8 mouse cellular contexts compared by ENCODE assay signal in genomic region chr11:87736647-87737134, GRCm38 (mm10). TPM values are rescaled to one million over a fixed set of nuclear protein-coding genes. Genes with fewer than 3 reads are reported as not detected.
DNase-seq lines count a peak whose midpoint lies in the region; ATAC-seq and TF ChIP-seq lines count a peak whose summit lies in the region.

No protein-coding gene starts in this region.

- H3K27ac ChIP-seq in embryonic facial prominence, embryonic 13.5 days: peak overlapping the region; percentile 94
- H3K27ac ChIP-seq in heart, adult 2 months: peak overlapping the region; percentile 82
- peak overlapping the region; percentile 53 for H3K27ac ChIP-seq in kidney, adult 2 months (ENCODE audit: insufficient read depth, low read depth, low read length)
- peak overlapping the region; percentile 97 for H3K27ac ChIP-seq in liver, embryonic 12.5 days
- H3K27ac ChIP-seq in midbrain, postnatal 0 days (ENCODE audit: low read depth, low read length): peak overlapping the region; percentile 59; the same call in 1 of the 2 replicates

- no peaks in the 10 kb centered on the region for H3K79me2 ChIP-seq in heart, adult 2 months (replicated peaks; ENCODE audit: control insufficient read depth, insufficient read depth, low read length)

- TF ChIP-seq POLR2A in heart, adult 2 months (IDR thresholded peaks at IDR 0.05; ENCODE audit: insufficient read depth, low read depth, low read length): no peak
- no peak for TF ChIP-seq POLR2A in kidney, adult 2 months (IDR thresholded peaks at IDR 0.05; ENCODE audit: low read depth, low read length)

- H3K4me2 ChIP-seq in embryonic facial prominence, embryonic 13.5 days: peak overlapping the region; percentile 92
- H3K4me2 ChIP-seq in liver, embryonic 12.5 days: peak overlapping the region; percentile 89
- H3K4me2 ChIP-seq in midbrain, postnatal 0 days (ENCODE audit: low read depth, low read length, poor library complexity, severe bottlenecking): peak overlapping the region; percentile 94

- ATAC-seq in embryonic facial prominence, embryonic 13.5 days (ENCODE audit: insufficient number of reproducible peaks, insufficient read depth, low FRiP score, low TSS enrichment, low read depth): peak; percentile 85
- ATAC-seq in liver, embryonic 12.5 days: peak; percentile 81
- peak; percentile 45; the same call in 1 of the 2 replicates for ATAC-seq in midbrain, postnatal 0 days (ENCODE audit: low FRiP score)

- peak; percentile 75 for DNase-seq in 3134 (ENCODE audit: extremely low read depth, insufficient read length, low spot score)
- DNase-seq in adrenal gland, adult 18-20 months (ENCODE audit: low spot score in 2 of 2): peak; percentile 50 to 58
- peak; percentile 67 to 69 for DNase-seq in heart, adult 2 months
- DNase-seq in kidney, adult 2 months: peak; percentile 69
- DNase-seq in midbrain, postnatal 0 days (ENCODE audit: low spot score): peak; percentile 27
- DNase-seq in spleen, postnatal 36 days (ENCODE audit: low spot score in 2 of 2): peak; percentile 69 to 83

- peaks cover 14% of the 10 kb centered on the region for H3K4me1 ChIP-seq in embryonic facial prominence, embryonic 13.5 days
- H3K4me1 ChIP-seq in heart, adult 2 months (ENCODE audit: control insufficient read depth, insufficient read depth, low read length): no peaks in the 10 kb centered on the region
- H3K4me1 ChIP-seq in kidney, adult 2 months (ENCODE audit: control insufficient read depth, insufficient read depth, low read length): peaks cover 3% of the 10 kb centered on the region; the same call in 1 of the 2 replicates
- peaks cover 68% of the 10 kb centered on the region for H3K4me1 ChIP-seq in liver, embryonic 12.5 days
- H3K4me1 ChIP-seq in midbrain, postnatal 0 days (ENCODE audit: insufficient read depth, low read length): peaks cover 6% of the 10 kb centered on the region; the same call in 1 of the 2 replicates

- no peaks in the 10 kb centered on the region for H3K9me3 ChIP-seq in embryonic facial prominence, embryonic 13.5 days
- no peaks in the 10 kb centered on the region for H3K9me3 ChIP-seq in liver, embryonic 12.5 days (replicated peaks)
- no peaks in the 10 kb centered on the region for H3K9me3 ChIP-seq in midbrain, postnatal 0 days (ENCODE audit: low read length)

- TF ChIP-seq CTCF in heart, adult 2 months (IDR thresholded peaks at IDR 0.05): no peak
- no peak for TF ChIP-seq CTCF in kidney, adult 2 months (conservative IDR thresholded peaks at IDR 0.05; ENCODE audit: insufficient read depth, insufficient read length, low read depth, low read length)
- TF ChIP-seq CTCF in midbrain, postnatal 0 days (IDR thresholded peaks at IDR 0.05): no peak

- intact Hi-C loops in heart, adult 2 months (cut with DNase I): loop anchor here (5.0 kb wide), 1 partner anchor 139 kb away; no protein-coding TSS in a partner anchor

- H3K4me3 ChIP-seq in embryonic facial prominence, embryonic 13.5 days: peak overlapping the region; percentile 88
- peak overlapping the region; percentile 68 for H3K4me3 ChIP-seq in heart, adult 2 months
- peak overlapping the region; percentile 62 for H3K4me3 ChIP-seq in kidney, adult 2 months (ENCODE audit: insufficient read depth, low read depth, low read length)
- peak overlapping the region; percentile 89 for H3K4me3 ChIP-seq in liver, embryonic 12.5 days
- peak overlapping the region; percentile 78 for H3K4me3 ChIP-seq in midbrain, postnatal 0 days (ENCODE audit: low read depth, low read length)

- H3K9ac ChIP-seq in embryonic facial prominence, embryonic 13.5 days: peak overlapping the region; percentile 68
- H3K9ac ChIP-seq in heart, adult 2 months (ENCODE audit: low read depth, low read length): peak overlapping the region; percentile 61
- H3K9ac ChIP-seq in liver, embryonic 12.5 days: peak overlapping the region; percentile 76
- peak overlapping the region; percentile 66 for H3K9ac ChIP-seq in midbrain, postnatal 0 days (replicated peaks; ENCODE audit: low read length, poor library complexity, severe bottlenecking)

- no peaks in the 10 kb centered on the region for H3K27me3 ChIP-seq in embryonic facial prominence, embryonic 13.5 days
- H3K27me3 ChIP-seq in heart, adult 2 months (ENCODE audit: control insufficient read depth, insufficient read depth, low read length): no peaks in the 10 kb centered on the region; the same call in 1 of the 2 replicates
- H3K27me3 ChIP-seq in kidney, adult 2 months (replicated peaks; ENCODE audit: control insufficient read depth, insufficient read depth, low read length): no peaks in the 10 kb centered on the region
- no peaks in the 10 kb centered on the region for H3K27me3 ChIP-seq in liver, embryonic 12.5 days (replicated peaks)
- no peaks in the 10 kb centered on the region for H3K27me3 ChIP-seq in midbrain, postnatal 0 days (ENCODE audit: insufficient read depth, low read length)

- no peak for TF ChIP-seq EP300 in heart, adult 2 months (IDR thresholded peaks at IDR 0.05; ENCODE audit: insufficient read depth, low read depth, low read length)

- under 1% methylated on average over 31 of the region's 31 CpGs for WGBS in embryonic facial prominence, embryonic 13.5 days
- under 1% methylated on average over 31 of the region's 31 CpGs for WGBS in heart, adult 2 months
- WGBS in kidney, adult 2 months: 1% methylated on average over 31 of the region's 31 CpGs
- 1% methylated on average over 31 of the region's 31 CpGs for WGBS in liver, embryonic 12.5 days (ENCODE audit: insufficient replicate concordance)
- WGBS in midbrain, postnatal 0 days: 1% methylated on average over 31 of the region's 31 CpGs

- H3K36me3 ChIP-seq in embryonic facial prominence, embryonic 13.5 days: peaks cover 24% of the 10 kb centered on the region
- no peaks in the 10 kb centered on the region for H3K36me3 ChIP-seq in heart, adult 2 months (ENCODE audit: control insufficient read depth, insufficient read depth, low read length)
- H3K36me3 ChIP-seq in kidney, adult 2 months (ENCODE audit: control insufficient read depth, insufficient read depth, low read length): 0 out of 2 replicates have a peak, but pooled peaks cover under 1% of the 10 kb centered on the region
- H3K36me3 ChIP-seq in liver, embryonic 12.5 days: peaks cover 47% of the 10 kb centered on the region
- peaks cover 10% of the 10 kb centered on the region for H3K36me3 ChIP-seq in midbrain, postnatal 0 days (ENCODE audit: insufficient read depth, low read length)

RNA-seq across cellular contexts. Expression of gene Supt4a, which starts 0.7 kb away (rescaled TPM):
- total RNA-seq in adrenal gland, adult 18-20 months (2021): 10 to 100 TPM; 65.5 to 72.4 TPM
- 163 and 172 TPM in 2 replicates for polyA plus RNA-seq in embryonic facial prominence, embryonic 13.5 days (2015; fragmentation: Nextera tagmentation; extraction: Ambion mirVana)
- 10 to 100 TPM; 41.4 to 44.6 TPM for total RNA-seq in heart, adult 2 months (2021)
- 47.5 and 80.4 TPM in 2 replicates for polyA plus RNA-seq in heart, adult 2 months (2012; rRNA removed)
- 96.9 and 135 TPM in 2 replicates for polyA plus RNA-seq in kidney, adult 2 months (2012; rRNA removed)
- polyA plus RNA-seq in liver, embryonic 12.5 days (2016; fragmentation: Nextera tagmentation; extraction: Ambion mirVana): 207 and 209 TPM in 2 replicates
- total RNA-seq in midbrain, postnatal 0 days (2014; rRNA removed): 47.8 and 55.4 TPM in 2 replicates
- polyA plus RNA-seq in midbrain, postnatal 0 days (2015; fragmentation: Nextera tagmentation; extraction: Ambion mirVana): 122 and 128 TPM in 2 replicates

RNA-seq across cellular contexts. Expression of gene Tspoap1, which starts 23.6 kb away (rescaled TPM):
- 1 to 10 TPM; 7.6 to 9.5 TPM for total RNA-seq in adrenal gland, adult 18-20 months (2021)
- polyA plus RNA-seq in embryonic facial prominence, embryonic 13.5 days (2015; fragmentation: Nextera tagmentation; extraction: Ambion mirVana): 4.9 and 5.3 TPM in 2 replicates
- total RNA-seq in heart, adult 2 months (2021): not detected
- 0.09 and 0.66 TPM in 2 replicates for polyA plus RNA-seq in heart, adult 2 months (2012; rRNA removed)
- 3.1 and 4.2 TPM in 2 replicates for polyA plus RNA-seq in kidney, adult 2 months (2012; rRNA removed)
- 5.9 and 6.2 TPM in 2 replicates for polyA plus RNA-seq in liver, embryonic 12.5 days (2016; fragmentation: Nextera tagmentation; extraction: Ambion mirVana)
- total RNA-seq in midbrain, postnatal 0 days (2014; rRNA removed): 206 and 215 TPM in 2 replicates
- polyA plus RNA-seq in midbrain, postnatal 0 days (2015; fragmentation: Nextera tagmentation; extraction: Ambion mirVana): 47.3 and 57.8 TPM in 2 replicates

RNA-seq across cellular contexts. Expression of gene Mpo, which starts 56.7 kb away (rescaled TPM):
- total RNA-seq in adrenal gland, adult 18-20 months (2021): not detected
- 1.9 and 6.1 TPM in 2 replicates for polyA plus RNA-seq in embryonic facial prominence, embryonic 13.5 days (2015; fragmentation: Nextera tagmentation; extraction: Ambion mirVana)
- not detected for total RNA-seq in heart, adult 2 months (2021)
- polyA plus RNA-seq in heart, adult 2 months (2012; rRNA removed): 0.10 TPM in 1 of 2 replicates, not detected in the other
- polyA plus RNA-seq in kidney, adult 2 months (2012; rRNA removed): 0.05 TPM in 1 of 2 replicates, not detected in the other
- 209 and 217 TPM in 2 replicates for polyA plus RNA-seq in liver, embryonic 12.5 days (2016; fragmentation: Nextera tagmentation; extraction: Ambion mirVana)
- total RNA-seq in midbrain, postnatal 0 days (2014; rRNA removed): 0.19 TPM in 1 of 2 replicates, not detected in the other
- 0.20 TPM in 1 of 2 replicates, not detected in the other for polyA plus RNA-seq in midbrain, postnatal 0 days (2015; fragmentation: Nextera tagmentation; extraction: Ambion mirVana)

Comparison
In these comparisons a context has a peak if more than half of its experiments do, and no peak if none do; other contexts are left out.
1. Peak in every context shown above with its lines: DNase-seq, ATAC-seq, H3K4me3 ChIP-seq and H3K27ac ChIP-seq.
2. RNA of gene Mpo, which starts 56.7 kb away (polyA plus RNA-seq): 209 to 217 TPM in liver, embryonic 12.5 days; 1.9 to 6.1 TPM in embryonic facial prominence, embryonic 13.5 days, 0.10 TPM in heart, adult 2 months, 0.05 TPM in kidney, adult 2 months and 0.20 TPM in midbrain, postnatal 0 days; every median in the first group is over 10 times any median in the second.